Mouse (Mus musculus): ENCODE results near the gene Lrrc40. TPM values are rescaled to one million over a fixed set of nuclear protein-coding genes. Genes with fewer than 3 reads are reported as not detected.
"Not testable (repeated sequence)": the region's sequence is repeated elsewhere in the genome, so short reads cannot be mapped to it uniquely, and the experiment has no call there.

Lrrc40 gene
- polyA plus RNA-seq, 2 experiments from 2014 or later, result 30.0 to 30.4 TPM

- no peak for ATAC-seq
These were observed 55.1 kb downstream of the Lrrc40 start for GRCm38 (mm10) chr3:158091601-158092000.

GRCm38 (mm10) chr3:158093919-158094318 is 57.5 kb downstream of the Lrrc40 start:
- ATAC-seq, result no peak

DNA sequence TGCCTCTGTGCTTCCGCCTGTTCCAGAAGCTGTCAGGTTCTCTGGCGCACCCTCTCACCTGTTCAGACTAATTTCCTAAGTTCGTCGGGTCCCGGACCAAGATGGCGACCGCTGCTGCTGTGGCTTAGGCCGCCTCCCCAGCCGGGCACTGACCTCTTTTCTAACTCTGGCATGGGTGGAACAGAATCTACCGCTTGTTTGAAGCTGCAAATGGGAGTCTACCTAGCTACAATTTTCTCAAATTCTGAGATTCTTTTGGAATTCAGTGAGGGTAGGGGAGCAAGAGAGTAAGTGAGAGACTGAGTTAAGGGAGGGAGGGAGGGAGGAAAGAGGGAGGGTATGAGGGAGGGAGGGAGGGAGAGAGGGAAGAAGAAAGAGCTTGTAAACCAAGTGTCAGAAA is 65.6 kb downstream of the Lrrc40 start:
- ATAC-seq, result not testable (repeated sequence)

DNA sequence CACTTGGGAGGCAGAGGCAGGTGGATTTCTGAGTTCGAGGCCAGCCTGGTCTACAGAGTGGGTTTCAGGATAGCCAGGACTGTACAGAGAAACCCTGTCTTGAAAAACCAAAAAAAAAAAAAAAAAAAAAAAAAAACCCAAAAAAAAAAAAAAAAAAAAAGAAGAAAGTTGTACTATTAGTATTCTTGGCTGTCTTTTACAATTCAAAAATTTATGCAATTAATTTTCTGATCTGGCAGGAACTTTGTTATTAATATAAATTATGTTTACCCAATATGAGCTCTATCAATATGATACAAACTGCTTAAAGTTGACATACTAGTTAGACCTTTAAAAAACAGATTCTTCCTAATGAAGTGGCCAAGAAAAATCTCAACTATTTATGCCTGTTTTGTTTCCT is 66.1 kb downstream of the Lrrc40 start:
- not testable (repeated sequence) for ATAC-seq

- no peak for ATAC-seq
These were observed 67.0 kb downstream of the Lrrc40 start for GRCm38 (mm10) chr3:158103467-158103866.

GRCm38 (mm10) chr3:158105260-158105659 is 68.8 kb downstream of the Lrrc40 start:
- ATAC-seq, result no peak

Other genes starting within 250 kb of the Lrrc40 start
- gene Cth, start 111.6 kb upstream of the Lrrc40 start, polyA plus RNA-seq (2017; shearing (Covaris generic)), result not detected
- gene Ankrd13c, start 89.4 kb upstream of the Lrrc40 start, polyA plus RNA-seq (2017; shearing (Covaris generic)), result 10 to 100 TPM; 35.1 to 47.3 TPM
- gene Srsf11, start within 50 bp of the Lrrc40 start, polyA plus RNA-seq (2017; shearing (Covaris generic)), result 100 to 1,000 TPM; 143 to 150 TPM

Data from CD4-positive, CD25-positive, alpha-beta regulatory T cell, adult 4 months (primary cell).